Mouse (Mus musculus): Measurements from ENCODE around the gene Nexmif. TPM values are rescaled to one million over a fixed set of nuclear protein-coding genes. Genes with fewer than 3 reads are reported as not detected.
"Not testable (repeated sequence)": the region's sequence is repeated elsewhere in the genome, so short reads cannot be mapped to it uniquely, and the experiment has no call there.

The Nexmif gene
- polyA plus RNA-seq, 1 experiment from 2014 or later, result 0.27 TPM

DNA sequence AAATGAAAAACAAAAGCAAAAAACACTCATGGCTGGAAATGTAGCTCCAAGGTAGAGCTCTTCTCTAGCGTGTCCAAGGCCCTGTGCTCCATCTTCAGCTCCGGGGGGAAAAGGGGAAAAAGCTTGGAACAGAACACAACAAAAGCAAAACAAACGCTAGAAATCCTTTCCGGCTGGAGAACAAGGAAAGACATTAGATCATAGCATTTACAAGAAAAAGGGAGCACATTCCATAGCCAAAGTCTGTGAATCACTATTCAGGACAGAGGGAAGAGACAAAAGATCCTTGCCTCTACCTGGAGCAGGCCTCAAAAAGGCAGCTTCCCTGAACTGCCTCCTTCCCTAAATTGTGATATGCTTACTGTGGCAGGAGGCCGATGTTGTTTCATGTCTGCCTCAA is 4.4 kb downstream of the Nexmif start:
- H3K4me1 ChIP-seq (replicated peaks; ENCODE audit: control insufficient read depth, insufficient read depth, low read length), result no peaks in the 10 kb centered on the region
- no peak for ATAC-seq
- H3K4me2 ChIP-seq (replicated peaks; ENCODE audit: low read depth), result no peak overlapping the region
- no peaks in the 10 kb centered on the region for H3K9me3 ChIP-seq (ENCODE audit: control insufficient read depth)
- no peak overlapping the region for H3K27ac ChIP-seq (ENCODE audit: low read depth, low read length)
- H3K4me3 ChIP-seq (ENCODE audit: low read depth, low read length), result no peak overlapping the region
- H3K27me3 ChIP-seq (replicated peaks; ENCODE audit: control insufficient read depth, insufficient read depth, low read length), result peaks cover 20% of the 10 kb centered on the region
- WGBS, result 72% methylated on average over 5 of the region's 5 CpGs
- no peak overlapping the region for H3K9ac ChIP-seq (ENCODE audit: low read depth, low read length)
- no peak for TF ChIP-seq CTCF (IDR thresholded peaks at IDR 0.05; ENCODE audit: low read depth)
- no peaks in the 10 kb centered on the region for H3K36me3 ChIP-seq (ENCODE audit: control insufficient read depth, insufficient read depth)

DNA sequence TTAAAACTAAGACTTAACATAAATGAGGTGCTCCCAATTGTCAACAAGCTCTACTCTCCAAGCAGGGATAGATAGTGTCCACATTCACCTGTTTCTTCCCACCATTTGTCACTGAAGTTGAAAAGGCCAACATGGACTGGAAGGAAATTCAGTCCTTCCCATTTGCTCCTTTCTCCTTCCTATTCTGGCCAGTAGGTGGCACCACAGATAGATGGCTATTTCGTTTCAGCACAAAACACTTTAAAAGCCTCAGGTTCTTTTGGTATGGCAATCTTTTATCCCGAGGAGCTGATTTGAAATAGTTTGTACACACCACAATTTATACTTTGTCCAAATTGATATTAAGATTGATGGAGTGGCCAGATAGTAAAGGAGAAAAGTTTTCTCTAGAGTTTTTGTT is 21.7 kb downstream of the Nexmif start:
- 25% methylated on average over 2 of the region's 2 CpGs for WGBS
- Histone ChIP-seq H3K4me2 (replicated peaks; ENCODE audit: low read depth) (no peak overlapping the region), H3K9ac (ENCODE audit: low read depth, low read length) (no peak overlapping the region), H3K9me3 (ENCODE audit: control insufficient read depth) (no peaks in the 10 kb centered on the region), H3K36me3 (ENCODE audit: control insufficient read depth, insufficient read depth) (no peaks in the 10 kb centered on the region), H3K27me3 (replicated peaks; ENCODE audit: control insufficient read depth, insufficient read depth, low read length) (peaks cover 2% of the 10 kb centered on the region; the same call in 1 of the 2 replicates), H3K4me1 (replicated peaks; ENCODE audit: control insufficient read depth, insufficient read depth, low read length) (no peaks in the 10 kb centered on the region), H3K27ac (ENCODE audit: low read depth, low read length) (no peak overlapping the region), H3K4me3 (ENCODE audit: low read depth, low read length) (no peak overlapping the region)
- peak; percentile 84 for TF ChIP-seq CTCF (IDR thresholded peaks at IDR 0.05; ENCODE audit: low read depth)
- ATAC-seq, result no peak

DNA sequence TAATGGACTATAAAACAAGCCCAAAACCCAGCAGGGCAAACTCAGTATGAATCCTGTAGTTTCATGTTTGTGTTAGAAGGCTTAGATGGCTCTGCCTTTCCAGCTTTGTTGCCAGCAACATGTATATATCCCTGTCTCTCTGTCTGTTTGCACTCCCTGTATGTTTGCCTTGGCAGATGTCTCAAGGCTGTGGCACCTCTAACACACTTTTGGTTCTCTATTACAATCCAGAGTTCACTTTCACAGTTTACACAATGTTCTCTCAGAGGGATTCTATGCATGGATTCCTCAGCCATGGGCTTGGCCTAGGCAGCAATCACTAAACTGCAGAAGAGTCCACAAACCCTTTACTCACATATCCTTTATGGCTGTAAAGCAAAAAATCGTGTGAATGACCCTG is 50.9 kb downstream of the Nexmif start:
- H3K9me3 ChIP-seq (ENCODE audit: control insufficient read depth), result no peaks in the 10 kb centered on the region
- no peaks in the 10 kb centered on the region for H3K4me1 ChIP-seq (replicated peaks; ENCODE audit: control insufficient read depth, insufficient read depth, low read length)
- H3K36me3 ChIP-seq (ENCODE audit: control insufficient read depth, insufficient read depth), result no peaks in the 10 kb centered on the region
- no peak overlapping the region for H3K9ac ChIP-seq (ENCODE audit: low read depth, low read length)
- H3K27me3 ChIP-seq (replicated peaks; ENCODE audit: control insufficient read depth, insufficient read depth, low read length), result no peaks in the 10 kb centered on the region
- H3K4me2 ChIP-seq (replicated peaks; ENCODE audit: low read depth), result no peak overlapping the region
- H3K4me3 ChIP-seq (ENCODE audit: low read depth, low read length), result no peak overlapping the region
- no peak for TF ChIP-seq CTCF (IDR thresholded peaks at IDR 0.05; ENCODE audit: low read depth)
- H3K27ac ChIP-seq (ENCODE audit: low read depth, low read length), result no peak overlapping the region
- 23% methylated on average over 1 of the region's 1 CpGs for WGBS
- no peak for ATAC-seq

DNA sequence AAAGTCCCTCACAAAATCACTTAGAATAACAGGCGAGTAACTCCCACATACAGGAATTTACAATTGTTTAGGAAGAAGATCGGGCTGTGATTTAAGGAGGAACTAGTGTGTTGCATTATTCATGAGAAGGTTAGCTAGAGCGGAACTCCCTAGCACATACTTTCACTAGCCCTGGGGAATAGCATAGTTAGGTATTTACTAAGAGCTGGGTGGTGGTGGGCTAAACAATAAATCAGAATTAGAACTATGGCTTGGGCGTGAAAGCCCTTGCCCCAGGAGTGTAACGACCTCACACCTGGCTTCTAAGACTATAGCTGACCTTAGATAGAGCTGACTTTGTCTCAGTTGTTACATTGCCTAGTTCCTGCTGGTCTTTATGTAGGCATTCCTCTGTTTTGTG is 85.7 kb downstream of the Nexmif start:
- not testable (repeated sequence) for H3K27ac ChIP-seq (ENCODE audit: low read depth, low read length)
- WGBS, result 72% methylated on average over 5 of the region's 5 CpGs

GRCm38 (mm10) chrX:104114596-104114995 is 86.4 kb downstream of the Nexmif start:
- no peak overlapping the region for H3K27ac ChIP-seq (ENCODE audit: low read depth, low read length)
- H3K4me3 ChIP-seq (ENCODE audit: low read depth, low read length), result no peak overlapping the region
- H3K9ac ChIP-seq (ENCODE audit: low read depth, low read length), result no peak overlapping the region
- no peaks in the 10 kb centered on the region for H3K4me1 ChIP-seq (replicated peaks; ENCODE audit: control insufficient read depth, insufficient read depth, low read length)
- WGBS, result 58% methylated on average over 4 of the region's 4 CpGs
- ATAC-seq, result no peak
- no peaks in the 10 kb centered on the region for H3K9me3 ChIP-seq (ENCODE audit: control insufficient read depth)
- no peak for TF ChIP-seq CTCF (IDR thresholded peaks at IDR 0.05; ENCODE audit: low read depth)
- H3K27me3 ChIP-seq (replicated peaks; ENCODE audit: control insufficient read depth, insufficient read depth, low read length), result no peaks in the 10 kb centered on the region
- no peaks in the 10 kb centered on the region for H3K36me3 ChIP-seq (ENCODE audit: control insufficient read depth, insufficient read depth)
- no peak overlapping the region for H3K4me2 ChIP-seq (replicated peaks; ENCODE audit: low read depth)

More for the DNA sequence above, 85.7 kb downstream of the Nexmif start:
- not testable (repeated sequence) for H3K27me3 ChIP-seq (replicated peaks; ENCODE audit: control insufficient read depth, insufficient read depth, low read length); ATAC-seq; H3K4me3 ChIP-seq (ENCODE audit: low read depth, low read length); H3K4me1 ChIP-seq (replicated peaks; ENCODE audit: control insufficient read depth, insufficient read depth, low read length); H3K9ac ChIP-seq (ENCODE audit: low read depth, low read length); H3K36me3 ChIP-seq (ENCODE audit: control insufficient read depth, insufficient read depth); H3K9me3 ChIP-seq (ENCODE audit: control insufficient read depth); H3K4me2 ChIP-seq (replicated peaks; ENCODE audit: low read depth)

- Histone ChIP-seq H3K27me3 (replicated peaks; ENCODE audit: control insufficient read depth, insufficient read depth, low read length) (no peaks in the 10 kb centered on the region), H3K9ac (ENCODE audit: low read depth, low read length) (no peak overlapping the region), H3K4me1 (replicated peaks; ENCODE audit: control insufficient read depth, insufficient read depth, low read length) (no peaks in the 10 kb centered on the region), H3K4me2 (replicated peaks; ENCODE audit: low read depth) (no peak overlapping the region), H3K9me3 (ENCODE audit: control insufficient read depth) (no peaks in the 10 kb centered on the region), H3K4me3 (ENCODE audit: low read depth, low read length) (no peak overlapping the region), H3K27ac (ENCODE audit: low read depth, low read length) (no peak overlapping the region), H3K36me3 (ENCODE audit: control insufficient read depth, insufficient read depth) (no peaks in the 10 kb centered on the region)
- no peak for TF ChIP-seq CTCF (IDR thresholded peaks at IDR 0.05; ENCODE audit: low read depth)
- ATAC-seq, result no peak
- WGBS, result 47% methylated on average over 2 of the region's 2 CpGs
Observed at GRCm38 (mm10) chrX:104054848-104055247, 146.1 kb downstream of the Nexmif start.

GRCm38 (mm10) chrX:104040276-104040675 is 160.7 kb downstream of the Nexmif start:
- no peak for ATAC-seq
- Histone ChIP-seq H3K9ac (ENCODE audit: low read depth, low read length) (no peak overlapping the region), H3K4me3 (ENCODE audit: low read depth, low read length) (no peak overlapping the region), H3K27me3 (replicated peaks; ENCODE audit: control insufficient read depth, insufficient read depth, low read length) (no peaks in the 10 kb centered on the region), H3K9me3 (ENCODE audit: control insufficient read depth) (no peaks in the 10 kb centered on the region), H3K4me1 (replicated peaks; ENCODE audit: control insufficient read depth, insufficient read depth, low read length) (no peaks in the 10 kb centered on the region), H3K36me3 (ENCODE audit: control insufficient read depth, insufficient read depth) (no peaks in the 10 kb centered on the region), H3K4me2 (replicated peaks; ENCODE audit: low read depth) (no peak overlapping the region), H3K27ac (ENCODE audit: low read depth, low read length) (no peak overlapping the region)
- TF ChIP-seq CTCF (IDR thresholded peaks at IDR 0.05; ENCODE audit: low read depth), result no peak

Measured in intestine, postnatal 0 days (tissue).